Mouse (Mus musculus) heart, embryonic 16.5 days (tissue): ENCODE results near the gene Cand1. TPM values are rescaled to one million over a fixed set of nuclear protein-coding genes. Genes with fewer than 3 reads are reported as not detected.

Experiments used
- ATAC-seq: fragments of 200-750 bp; cut with Nextera tagmentation; replicated peaks from 2 replicates; pipeline ENCODE4 v1.8.0; 2017; ENCODE audit warnings: moderate number of reproducible peaks; ENCODE audit not compliant: insufficient read depth, low FRiP score; ENCODE audit errors: extremely low read depth
- H3K27ac ChIP-seq: fragments of 300-500 bp; sonication (generic); 2 replicates; pipeline ENCODE4 v1.5.1; 2014; ENCODE audit warnings: mild to moderate bottlenecking, low read length, control low read depth, moderate library complexity
- H3K27me3 ChIP-seq: fragments of 300-500 bp; sonication (generic); 2 replicates; pipeline ENCODE4 v1.6.1; 2014; ENCODE audit warnings: low read length, mixed read lengths; ENCODE audit not compliant: control insufficient read depth, insufficient read depth
- H3K36me3 ChIP-seq: fragments of 300-500 bp; sonication (generic); 2 replicates; pipeline ENCODE4 v1.6.1; 2014; ENCODE audit not compliant: control insufficient read depth, insufficient read depth
- H3K4me1 ChIP-seq: fragments of 300-500 bp; sonication (generic); 2 replicates; pipeline ENCODE4 v1.6.1; 2014; ENCODE audit warnings: low read length, mixed read lengths; ENCODE audit not compliant: control insufficient read depth, insufficient read depth
- H3K4me2 ChIP-seq: fragments of 300-500 bp; sonication (generic); 2 replicates; pipeline ENCODE4 v1.6.1; 2014; ENCODE audit warnings: low read depth, mild to moderate bottlenecking, control low read depth, low read length
- H3K4me3 ChIP-seq: fragments of 300-500 bp; sonication (generic); 2 replicates; pipeline ENCODE4 v1.5.1; 2014; ENCODE audit warnings: mild to moderate bottlenecking, control low read depth, low read length
- H3K9ac ChIP-seq: fragments of 300-500 bp; sonication (generic); 2 replicates; pipeline ENCODE4 v1.6.1; 2014; ENCODE audit warnings: low read length, control low read depth
- H3K9me3 ChIP-seq: fragments of 300-500 bp; sonication (generic); replicated peaks from 2 replicates; pipeline ENCODE4 v1.6.1; 2016; ENCODE audit warnings: low read length; ENCODE audit not compliant: control insufficient read depth
- WGBS: fragments of 180-500 bp; shearing (Covaris S2); extraction: QIAGEN DNeasy Blood & Tissue Kit; methylation state at CpG from one replicate; pipeline ENCODE4 v1.1.7; 2014; 5-methylcytosine and 5-hydroxymethylcytosine counted together
- polyA plus RNA-seq: library from polyadenylated mRNA; unstranded; fragments of >200 nt; fragmentation: Nextera tagmentation; extraction: Ambion mirVana; gene quantifications from 2 replicates; pipeline ENCODE4 v1.2.1, GENCODE M21; 2015

The Cand1 gene
- polyA plus RNA-seq, 1 experiment from 2014 or later: 37.6 TPM

GRCm38 (mm10) chr10:119161820-119162382 is 78.0 kb downstream of the Cand1 start:
- no peak overlapping the region for H3K27ac ChIP-seq
- H3K4me2 ChIP-seq: no peak overlapping the region
- H3K9ac ChIP-seq: no peak overlapping the region
- H3K4me1 ChIP-seq: no peaks in the 10 kb centered on the region
- no peaks in the 10 kb centered on the region for H3K36me3 ChIP-seq
- no peaks in the 10 kb centered on the region for H3K27me3 ChIP-seq
- peaks cover 9% of the 10 kb centered on the region for H3K9me3 ChIP-seq
- H3K4me3 ChIP-seq: no peak overlapping the region
- 77% methylated on average over 8 of the region's 8 CpGs for WGBS
- ATAC-seq: no peak

GRCm38 (mm10) chr10:119160161-119160560 is 79.7 kb downstream of the Cand1 start:
- ATAC-seq: no peak
- WGBS: 77% methylated on average over 6 of the region's 6 CpGs
- Histone ChIP-seq H3K36me3 (no peaks in the 10 kb centered on the region), H3K9me3 (peaks cover 9% of the 10 kb centered on the region), H3K4me2 (no peak overlapping the region), H3K9ac (no peak overlapping the region), H3K27ac (no peak overlapping the region), H3K27me3 (no peaks in the 10 kb centered on the region), H3K4me1 (no peaks in the 10 kb centered on the region), H3K4me3 (no peak overlapping the region)

GRCm38 (mm10) chr10:119149261-119149660 is 90.6 kb downstream of the Cand1 start:
- Histone ChIP-seq H3K4me1 (no peaks in the 10 kb centered on the region), H3K27ac (no peak overlapping the region), H3K4me3 (no peak overlapping the region), H3K9me3 (no peaks in the 10 kb centered on the region), H3K36me3 (no peaks in the 10 kb centered on the region), H3K27me3 (no peaks in the 10 kb centered on the region), H3K4me2 (no peak overlapping the region), H3K9ac (no peak overlapping the region)
- ATAC-seq: no peak
- 63% methylated on average over 4 of the region's 4 CpGs for WGBS

Other genes starting within 250 kb of the Cand1 start
- gene Grip1, start 213.8 kb upstream of the Cand1 start, polyA plus RNA-seq: 1.4 and 1.6 TPM in 2 replicates